Mouse (Mus musculus): ENCODE data around the gene Prtn3. TPM values are rescaled to one million over a fixed set of nuclear protein-coding genes. Genes with fewer than 3 reads are reported as not detected.

The Prtn3 gene
- polyA plus RNA-seq, 1 experiment from 2014 or later: 9.4 TPM

DNA sequence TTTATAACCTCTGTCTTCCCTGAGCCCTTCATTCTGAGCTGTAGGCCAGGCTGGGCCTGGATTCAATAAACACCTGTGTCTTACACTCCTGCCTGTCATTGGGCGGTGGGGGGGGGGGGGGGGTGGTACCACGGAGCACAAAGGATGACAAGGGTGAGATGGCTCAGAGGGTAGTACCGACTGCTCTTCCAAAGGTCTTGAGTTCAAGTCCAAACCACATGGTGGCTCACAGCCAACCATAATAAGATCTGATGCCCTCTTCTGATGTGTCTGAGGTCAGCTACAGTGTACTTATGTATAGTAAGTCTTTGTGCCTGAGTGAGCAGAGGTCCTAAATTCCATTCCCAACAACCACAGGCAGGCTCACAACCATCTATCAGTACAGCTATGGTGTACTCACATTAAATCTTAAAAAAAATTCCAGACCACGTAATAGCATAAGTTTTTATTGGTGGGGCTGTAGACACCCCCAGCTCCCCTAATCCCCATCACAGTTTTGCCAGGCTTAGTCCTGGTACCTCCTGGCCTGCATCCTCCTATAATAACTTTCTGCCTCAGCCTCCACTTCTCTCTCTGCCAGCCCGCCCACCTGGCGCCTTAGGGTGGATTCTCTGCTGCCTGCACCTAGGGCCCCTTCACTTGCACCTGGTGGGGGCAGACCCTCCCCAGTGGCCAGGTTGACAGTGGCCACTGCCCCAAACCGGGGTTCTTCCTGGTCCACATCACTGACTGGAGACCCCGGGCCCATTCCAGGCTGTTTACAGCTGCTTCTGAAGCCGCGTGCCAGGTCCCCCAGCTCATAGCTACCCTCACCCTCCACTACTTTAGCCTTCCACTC lies 9.7 kb upstream of the Prtn3 start:
- Histone ChIP-seq H3K4me3 (ENCODE audit: low read depth, low read length) (no peak overlapping the region), H3K9me3 (ENCODE audit: control insufficient read depth, low read length) (no peaks in the 10 kb centered on the region), H3K27me3 (ENCODE audit: control insufficient read depth, insufficient read depth, low read length) (no peaks in the 10 kb centered on the region), H3K36me3 (ENCODE audit: control insufficient read depth, insufficient read depth, low read length) (peaks cover 30% of the 10 kb centered on the region), H3K9ac (ENCODE audit: low read depth, low read length) (no peak overlapping the region), H3K4me1 (replicated peaks; ENCODE audit: control insufficient read depth, insufficient read depth, low read length) (no peaks in the 10 kb centered on the region; the same call in 1 of the 2 replicates), H3K27ac (ENCODE audit: low read depth, low read length) (no peak overlapping the region), H3K4me2 (replicated peaks; ENCODE audit: low read depth, low read length) (no peak overlapping the region)
- WGBS: 54% methylated on average over 10 of the region's 10 CpGs
- DNase-seq (ENCODE audit: low spot score): no peak
- peak; percentile 21; the same call in 1 of the 2 replicates for ATAC-seq (ENCODE audit: low FRiP score)

DNA sequence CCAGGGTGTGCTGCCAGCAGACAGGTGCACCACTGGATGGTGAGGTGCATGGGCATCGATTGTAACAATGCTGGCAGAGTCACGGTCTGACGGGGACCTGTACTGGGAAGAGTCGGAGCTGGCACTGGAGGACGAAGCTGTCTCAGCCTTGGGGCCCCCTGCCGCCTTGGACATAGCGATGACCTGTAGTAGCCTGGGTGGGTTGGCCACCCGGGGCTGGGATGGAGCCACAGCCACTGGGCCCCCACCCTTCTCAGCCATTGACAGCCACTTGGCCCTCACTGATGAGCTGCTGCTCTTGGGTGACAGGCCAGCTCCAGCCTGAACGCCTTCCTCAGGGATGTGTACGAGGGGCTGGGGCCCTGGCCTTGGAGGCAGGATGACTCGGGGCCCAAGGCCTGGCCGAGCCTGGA lies 9.1 kb upstream of the Prtn3 start:
- Histone ChIP-seq H3K9me3 (ENCODE audit: control insufficient read depth, low read length) (no peaks in the 10 kb centered on the region), H3K4me1 (replicated peaks; ENCODE audit: control insufficient read depth, insufficient read depth, low read length) (no peaks in the 10 kb centered on the region; the same call in 1 of the 2 replicates), H3K9ac (ENCODE audit: low read depth, low read length) (no peak overlapping the region), H3K27me3 (ENCODE audit: control insufficient read depth, insufficient read depth, low read length) (no peaks in the 10 kb centered on the region), H3K36me3 (ENCODE audit: control insufficient read depth, insufficient read depth, low read length) (peaks cover 24% of the 10 kb centered on the region), H3K4me3 (ENCODE audit: low read depth, low read length) (no peak overlapping the region), H3K27ac (ENCODE audit: low read depth, low read length) (no peak overlapping the region), H3K4me2 (replicated peaks; ENCODE audit: low read depth, low read length) (no peak overlapping the region)
- WGBS: 78% methylated on average over 12 of the region's 12 CpGs
- ATAC-seq (ENCODE audit: low FRiP score) (peak; percentile 15; the same call in 1 of the 2 replicates), DNase-seq (ENCODE audit: low spot score) (no peak)

DNA sequence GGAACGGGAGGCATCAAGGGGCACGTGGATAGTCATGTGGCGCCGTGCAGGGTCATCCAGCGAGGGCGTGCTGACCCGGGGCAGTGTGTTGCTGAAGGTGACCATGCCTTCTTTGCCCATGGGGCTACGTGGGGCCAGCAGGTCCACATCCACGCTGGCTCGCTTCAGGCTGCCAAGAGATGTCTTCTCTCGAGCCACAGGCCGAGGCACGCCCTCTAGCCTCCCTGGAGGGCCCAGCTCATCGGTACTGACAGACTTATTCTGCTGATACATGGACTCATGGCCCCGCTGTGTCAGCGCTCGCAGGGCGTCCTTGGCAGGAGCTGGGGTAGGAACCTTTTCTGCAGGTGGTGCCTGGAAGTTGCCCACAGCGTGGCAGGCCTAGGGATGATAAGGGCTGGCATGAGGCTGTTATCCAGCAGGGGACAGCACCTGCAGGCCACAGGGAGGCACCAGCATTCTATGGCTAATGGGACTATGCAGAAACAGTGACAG lies 8.4 kb upstream of the Prtn3 start:
- H3K9me3 ChIP-seq (ENCODE audit: control insufficient read depth, low read length): no peaks in the 10 kb centered on the region
- H3K9ac ChIP-seq (ENCODE audit: low read depth, low read length): no peak overlapping the region
- 82% methylated on average over 19 of the region's 19 CpGs for WGBS
- H3K4me2 ChIP-seq (replicated peaks; ENCODE audit: low read depth, low read length): no peak overlapping the region
- H3K4me1 ChIP-seq (replicated peaks; ENCODE audit: control insufficient read depth, insufficient read depth, low read length): no peaks in the 10 kb centered on the region; the same call in 1 of the 2 replicates
- ATAC-seq (ENCODE audit: low FRiP score) (no peak), DNase-seq (ENCODE audit: low spot score) (no peak)
- H3K27ac ChIP-seq (ENCODE audit: low read depth, low read length): no peak overlapping the region
- no peak overlapping the region for H3K4me3 ChIP-seq (ENCODE audit: low read depth, low read length)
- peaks cover 18% of the 10 kb centered on the region for H3K36me3 ChIP-seq (ENCODE audit: control insufficient read depth, insufficient read depth, low read length)
- H3K27me3 ChIP-seq (ENCODE audit: control insufficient read depth, insufficient read depth, low read length): no peaks in the 10 kb centered on the region

DNA sequence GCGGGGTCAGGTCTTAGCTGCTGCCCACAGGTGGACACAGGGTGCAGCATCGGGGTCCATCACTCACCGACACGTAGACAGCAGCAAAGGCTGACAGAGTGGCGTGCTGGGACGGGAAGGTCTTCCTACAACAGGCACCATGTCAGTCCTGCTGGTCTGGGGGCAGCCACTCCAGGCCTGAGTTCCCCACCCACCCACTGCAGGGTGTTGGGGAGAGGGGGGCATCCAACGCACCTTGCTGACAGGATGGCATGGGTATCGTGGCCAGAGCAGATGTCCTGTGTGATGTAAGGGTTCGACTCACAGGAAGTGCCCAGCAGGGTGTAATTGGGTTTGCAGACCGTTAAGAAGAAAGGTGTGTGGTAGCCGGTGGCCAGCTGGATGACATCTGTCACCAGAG lies 7.7 kb upstream of the Prtn3 start:
- Histone ChIP-seq H3K9ac (ENCODE audit: low read depth, low read length) (no peak overlapping the region), H3K27me3 (ENCODE audit: control insufficient read depth, insufficient read depth, low read length) (no peaks in the 10 kb centered on the region), H3K9me3 (ENCODE audit: control insufficient read depth, low read length) (no peaks in the 10 kb centered on the region), H3K4me3 (ENCODE audit: low read depth, low read length) (no peak overlapping the region), H3K36me3 (ENCODE audit: control insufficient read depth, insufficient read depth, low read length) (peaks cover 12% of the 10 kb centered on the region; the same call in 1 of the 2 replicates), H3K27ac (ENCODE audit: low read depth, low read length) (no peak overlapping the region), H3K4me1 (replicated peaks; ENCODE audit: control insufficient read depth, insufficient read depth, low read length) (no peaks in the 10 kb centered on the region), H3K4me2 (replicated peaks; ENCODE audit: low read depth, low read length) (no peak overlapping the region)
- DNase-seq (ENCODE audit: low spot score): no peak
- WGBS: 82% methylated on average over 11 of the region's 11 CpGs
- ATAC-seq (ENCODE audit: low FRiP score): no peak

DNA sequence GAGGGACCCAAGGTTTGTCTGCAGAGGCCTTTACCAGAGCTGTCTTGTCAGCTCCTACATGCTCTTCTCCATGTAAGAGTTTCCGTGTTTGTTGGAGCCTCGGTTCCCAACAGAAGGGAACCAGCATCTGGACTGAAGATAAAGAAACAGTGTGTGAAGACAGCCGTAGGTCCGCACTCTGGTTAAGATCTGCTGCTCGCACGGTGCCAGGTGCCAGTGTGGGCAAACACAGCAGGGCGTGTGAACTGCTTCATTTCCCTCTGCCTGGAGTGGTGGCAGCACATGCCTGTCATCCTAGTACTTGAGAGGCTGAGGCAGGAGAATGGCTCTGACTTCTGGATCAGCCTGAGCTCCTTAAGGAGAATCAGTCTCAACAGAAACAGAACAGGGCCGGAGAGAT lies 2.4 kb upstream of the Prtn3 start:
- Histone ChIP-seq H3K36me3 (ENCODE audit: control insufficient read depth, insufficient read depth, low read length) (peaks cover 5% of the 10 kb centered on the region; the same call in 1 of the 2 replicates), H3K9ac (ENCODE audit: low read depth, low read length) (no peak overlapping the region), H3K4me1 (replicated peaks; ENCODE audit: control insufficient read depth, insufficient read depth, low read length) (no peaks in the 10 kb centered on the region; the same call in 1 of the 2 replicates), H3K27me3 (ENCODE audit: control insufficient read depth, insufficient read depth, low read length) (no peaks in the 10 kb centered on the region), H3K4me2 (replicated peaks; ENCODE audit: low read depth, low read length) (peak overlapping the region; percentile 58; the same call in 1 of the 2 replicates), H3K4me3 (ENCODE audit: low read depth, low read length) (no peak overlapping the region), H3K27ac (ENCODE audit: low read depth, low read length) (no peak overlapping the region), H3K9me3 (ENCODE audit: control insufficient read depth, low read length) (no peaks in the 10 kb centered on the region)
- WGBS: 92% methylated on average over 8 of the region's 8 CpGs
- DNase-seq (ENCODE audit: low spot score) (no peak), ATAC-seq (ENCODE audit: low FRiP score) (no peak)

DNA sequence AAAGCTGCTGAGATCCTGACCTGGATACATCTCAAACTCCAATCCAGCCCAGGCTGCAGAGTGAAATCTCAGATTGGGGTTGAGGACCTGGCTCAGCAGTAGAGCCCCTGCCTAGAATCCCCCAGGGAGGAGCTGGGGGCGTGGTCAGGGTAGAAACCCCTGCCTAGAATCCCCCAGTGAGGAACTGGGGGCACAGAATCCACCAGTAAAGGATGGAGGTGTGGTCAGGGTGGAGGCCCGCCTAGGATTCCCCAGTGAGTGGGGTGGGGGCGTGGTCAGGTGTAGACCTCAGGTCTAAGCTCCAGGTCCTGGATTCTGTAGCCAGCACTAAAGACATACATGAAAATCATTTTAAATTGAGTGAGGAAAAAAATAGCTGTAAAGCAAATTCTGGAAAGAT lies 1.4 kb upstream of the Prtn3 start:
- ATAC-seq (ENCODE audit: low FRiP score): no peak
- Histone ChIP-seq H3K4me1 (replicated peaks; ENCODE audit: control insufficient read depth, insufficient read depth, low read length) (no peaks in the 10 kb centered on the region; the same call in 1 of the 2 replicates), H3K4me2 (replicated peaks; ENCODE audit: low read depth, low read length) (peak overlapping the region; percentile 58), H3K27ac (ENCODE audit: low read depth, low read length) (no peak overlapping the region), H3K9me3 (ENCODE audit: control insufficient read depth, low read length) (no peaks in the 10 kb centered on the region), H3K36me3 (ENCODE audit: control insufficient read depth, insufficient read depth, low read length) (peaks cover 5% of the 10 kb centered on the region; the same call in 1 of the 2 replicates), H3K4me3 (ENCODE audit: low read depth, low read length) (peak overlapping the region; percentile 68), H3K9ac (ENCODE audit: low read depth, low read length) (peak overlapping the region; percentile 93), H3K27me3 (ENCODE audit: control insufficient read depth, insufficient read depth, low read length) (no peaks in the 10 kb centered on the region)
- WGBS: 42% methylated on average over 3 of the region's 3 CpGs
- DNase-seq (ENCODE audit: low spot score): no peak

DNA sequence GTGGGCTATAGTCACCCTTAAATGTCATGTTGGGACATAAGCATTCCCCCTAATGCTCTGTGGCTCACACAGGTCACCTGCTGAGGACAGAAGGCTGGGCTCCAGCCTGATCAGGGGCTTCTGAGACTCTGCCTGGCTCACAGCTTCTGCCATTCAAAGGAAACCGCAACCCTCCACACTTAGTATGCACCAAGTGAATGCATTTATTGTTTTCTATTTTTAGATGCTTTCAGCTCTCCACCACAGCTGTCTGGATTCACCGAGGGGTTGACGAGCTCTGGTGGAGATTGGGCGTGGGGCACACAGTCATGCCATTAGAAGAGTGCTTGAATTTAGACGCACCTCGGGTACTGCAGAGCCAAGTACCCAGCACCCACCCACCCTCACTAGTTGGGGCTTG lies 963 bp upstream of the Prtn3 start:
- Histone ChIP-seq H3K9ac (ENCODE audit: low read depth, low read length) (peak overlapping the region; percentile 93), H3K4me1 (replicated peaks; ENCODE audit: control insufficient read depth, insufficient read depth, low read length) (no peaks in the 10 kb centered on the region; the same call in 1 of the 2 replicates), H3K36me3 (ENCODE audit: control insufficient read depth, insufficient read depth, low read length) (peaks cover 5% of the 10 kb centered on the region; the same call in 1 of the 2 replicates), H3K27me3 (ENCODE audit: control insufficient read depth, insufficient read depth, low read length) (no peaks in the 10 kb centered on the region), H3K4me2 (replicated peaks; ENCODE audit: low read depth, low read length) (peak overlapping the region; percentile 58), H3K27ac (ENCODE audit: low read depth, low read length) (peak overlapping the region; percentile 89; the same call in 1 of the 2 replicates), H3K4me3 (ENCODE audit: low read depth, low read length) (peak overlapping the region; percentile 68), H3K9me3 (ENCODE audit: control insufficient read depth, low read length) (no peaks in the 10 kb centered on the region)
- DNase-seq (ENCODE audit: low spot score) (no peak), ATAC-seq (ENCODE audit: low FRiP score) (peak; percentile 15; the same call in 1 of the 2 replicates)
- 12% methylated on average over 6 of the region's 6 CpGs for WGBS

DNA sequence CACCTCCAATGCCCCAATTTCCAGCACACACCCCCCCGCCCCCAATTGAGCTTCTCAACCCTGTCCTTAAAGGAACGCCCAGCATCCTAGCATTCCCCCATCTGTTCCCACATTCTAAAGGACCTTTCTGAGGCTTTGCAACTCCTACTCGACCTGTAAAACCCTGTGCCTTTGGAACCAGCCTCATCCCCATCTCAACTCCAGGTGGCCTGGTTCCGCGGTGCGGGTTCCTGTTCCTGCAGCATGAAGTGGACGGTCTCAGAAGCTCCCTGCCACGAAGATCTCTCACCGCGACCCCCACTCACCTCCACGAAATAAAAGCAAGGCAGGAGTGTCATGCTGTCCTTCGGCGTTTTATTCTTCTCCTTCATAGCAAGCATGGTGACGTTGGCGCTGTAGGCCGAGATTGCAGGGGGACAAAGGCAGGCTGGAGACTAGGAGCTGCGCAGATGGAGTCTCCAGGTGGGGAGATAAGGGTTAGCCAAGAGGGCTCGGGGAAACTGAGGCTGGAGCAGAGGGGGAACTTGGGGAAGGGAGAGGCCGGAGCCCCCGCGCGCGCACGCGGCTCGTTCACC lies 474 bp upstream of the Prtn3 start:
- Histone ChIP-seq H3K27me3 (ENCODE audit: control insufficient read depth, insufficient read depth, low read length) (no peaks in the 10 kb centered on the region), H3K9ac (ENCODE audit: low read depth, low read length) (peak overlapping the region; percentile 93), H3K9me3 (ENCODE audit: control insufficient read depth, low read length) (no peaks in the 10 kb centered on the region), H3K4me2 (replicated peaks; ENCODE audit: low read depth, low read length) (peak overlapping the region; percentile 58), H3K4me1 (replicated peaks; ENCODE audit: control insufficient read depth, insufficient read depth, low read length) (no peaks in the 10 kb centered on the region; the same call in 1 of the 2 replicates), H3K27ac (ENCODE audit: low read depth, low read length) (peak overlapping the region; percentile 89), H3K4me3 (ENCODE audit: low read depth, low read length) (peak overlapping the region; percentile 68), H3K36me3 (ENCODE audit: control insufficient read depth, insufficient read depth, low read length) (peaks cover 5% of the 10 kb centered on the region; the same call in 1 of the 2 replicates)
- DNase-seq (ENCODE audit: low spot score) (peak; percentile 60), ATAC-seq (ENCODE audit: low FRiP score) (peak; percentile 28; the same call in 1 of the 2 replicates)
- 3% methylated on average over 26 of the region's 26 CpGs for WGBS
